Mouse (Mus musculus): ENCODE data around the gene Adcy6.

- TF ChIP-seq CTCF (IDR thresholded peaks at IDR 0.05; ENCODE audit: control insufficient read depth, insufficient read depth, insufficient read length) (no peak), USF1 (IDR thresholded peaks at IDR 0.05; ENCODE audit: low read depth) (no peak), MAX (IDR thresholded peaks at IDR 0.05) (no peak), MYOG (IDR thresholded peaks at IDR 0.05; ENCODE audit: control insufficient read depth, extremely low read depth, insufficient read length) (no peak), CEBPB (IDR thresholded peaks at IDR 0.05; ENCODE audit: low read depth) (no peak), MYOD1 (IDR thresholded peaks at IDR 0.05; ENCODE audit: control insufficient read depth, insufficient read length, low read depth) (no peak)
Measured at GRCm38 (mm10) chr15:98596609-98597008, 13.3 kb downstream of the Adcy6 start.

Data from C2C12 (cell line).